Mouse (Mus musculus): ENCODE data around the gene Slc22a18.

DNA sequence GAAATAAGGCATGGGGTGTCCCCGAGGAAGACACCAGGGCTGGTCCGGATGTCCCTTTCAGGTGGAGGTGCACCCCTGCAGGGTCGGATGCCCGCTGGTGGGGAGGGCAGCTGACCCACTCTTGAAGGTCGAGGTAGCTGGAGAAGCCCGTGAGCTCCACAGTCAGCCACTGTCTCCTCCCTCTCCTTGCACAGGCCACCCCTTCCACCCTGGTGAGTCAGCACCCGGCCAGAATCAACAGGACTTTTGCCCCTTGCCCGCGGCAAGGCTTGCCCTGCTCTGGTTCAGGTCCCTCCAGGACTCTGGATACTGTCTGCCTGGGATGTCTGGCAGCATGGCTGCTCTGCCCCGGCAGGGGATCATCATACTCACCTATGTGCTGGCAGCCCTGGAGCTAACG, 2.3 kb downstream of the Slc22a18 start:
- TF ChIP-seq POLR2A (IDR thresholded peaks at IDR 0.05; ENCODE audit: control insufficient read depth in 1 of 2, insufficient read depth in 1 of 2, low read depth in 1 of 2, low read length in 2 of 2, poor library complexity in 1 of 2) (no peak), MYC (IDR thresholded peaks at IDR 0.05; ENCODE audit: low read depth, low read length) (no peak)
